Mouse (Mus musculus): ENCODE data around the gene Rnaseh2c.

Gene Rnaseh2c

GRCm38 (mm10) chr19:5601752-5602541 lies at the start of gene Rnaseh2c:
Rnaseh2c (plus strand) TSS chr19:5601873.
- DNase-seq (ENCODE audit: low spot score in 2 of 2) = peak; percentile 81 to 87

GRCm38 (mm10) chr19:5553802-5554201 lies 47.9 kb upstream of the Rnaseh2c start:
- DNase-seq (ENCODE audit: low spot score in 2 of 2) = no peak

GRCm38 (mm10) chr19:5554212-5554611 lies 47.5 kb upstream of the Rnaseh2c start:
- no peak for DNase-seq (ENCODE audit: low spot score in 2 of 2)

GRCm38 (mm10) chr19:5558169-5558568 lies 43.5 kb upstream of the Rnaseh2c start:
- no peak for DNase-seq (ENCODE audit: low spot score in 2 of 2)

- no peak for DNase-seq (ENCODE audit: low spot score in 2 of 2)
These were observed 42.9 kb upstream of the Rnaseh2c start for GRCm38 (mm10) chr19:5558770-5559169.

- no peak for DNase-seq (ENCODE audit: low spot score in 2 of 2)
These were observed 42.4 kb upstream of the Rnaseh2c start for GRCm38 (mm10) chr19:5559229-5559628.

- DNase-seq (ENCODE audit: low spot score in 2 of 2) = no peak
These were observed 41.8 kb upstream of the Rnaseh2c start for GRCm38 (mm10) chr19:5559631-5560456.

- no peak for DNase-seq (ENCODE audit: low spot score in 2 of 2)
These were observed 41.1 kb upstream of the Rnaseh2c start, which contains the start of gene Ovol1 for GRCm38 (mm10) chr19:5560457-5561041. Ovol1 (minus strand) TSS chr19:5560646.

GRCm38 (mm10) chr19:5561252-5561790 lies 40.4 kb upstream of the Rnaseh2c start:
- no peak for DNase-seq (ENCODE audit: low spot score in 2 of 2)

GRCm38 (mm10) chr19:5561886-5562285 lies 39.8 kb upstream of the Rnaseh2c start:
- no peak for DNase-seq (ENCODE audit: low spot score in 2 of 2)

- DNase-seq (ENCODE audit: low spot score in 2 of 2) = no peak
These were observed 38.9 kb upstream of the Rnaseh2c start for GRCm38 (mm10) chr19:5562776-5563175.

- no peak for DNase-seq (ENCODE audit: low spot score in 2 of 2)
These were observed 35.4 kb upstream of the Rnaseh2c start for GRCm38 (mm10) chr19:5566316-5566715.

- no peak for DNase-seq (ENCODE audit: low spot score in 2 of 2)
These were observed 34.5 kb upstream of the Rnaseh2c start for GRCm38 (mm10) chr19:5567180-5567533.

- DNase-seq (ENCODE audit: low spot score in 2 of 2) = peak; percentile 88 to 97
These were observed 33.9 kb upstream of the Rnaseh2c start, which contains the start of gene Ap5b1 for GRCm38 (mm10) chr19:5567534-5568469. Ap5b1 (plus strand) TSS chr19:5568025.

GRCm38 (mm10) chr19:5568470-5569140 lies 33.1 kb upstream of the Rnaseh2c start:
- DNase-seq (ENCODE audit: low spot score in 2 of 2) = peak; percentile 84 to 95

- DNase-seq (ENCODE audit: low spot score in 2 of 2) = no peak
These were observed 32.2 kb upstream of the Rnaseh2c start for GRCm38 (mm10) chr19:5569521-5569920.

GRCm38 (mm10) chr19:5570353-5571246 lies 31.1 kb upstream of the Rnaseh2c start:
- peak in 1 of 2 experiments; percentile 67 for DNase-seq (ENCODE audit: low spot score in 2 of 2)

- peak; percentile 42 to 72 for DNase-seq (ENCODE audit: low spot score in 2 of 2)
These were observed 29.8 kb upstream of the Rnaseh2c start for GRCm38 (mm10) chr19:5571831-5572230.

Data from spleen, postnatal 4 days (tissue).